8 mouse cellular contexts compared by ENCODE assay signal in genomic region chr2:156841028-156841840, GRCm38 (mm10). TPM values are rescaled to one million over a fixed set of nuclear protein-coding genes. Genes with fewer than 3 reads are reported as not detected.
DNase-seq lines count a peak whose midpoint lies in the region; ATAC-seq and TF ChIP-seq lines count a peak whose summit lies in the region.

No protein-coding gene starts in this region.

- intact Hi-C loops in left cerebral cortex, postnatal 4 days (cut with DNase I) = no loop called here

- WGBS in hindbrain, postnatal 0 days = under 1% methylated on average over 41 of the region's 42 CpGs

- H3K4me1 ChIP-seq in ES-Bruce4 (ENCODE audit: control insufficient read depth, insufficient read depth, low read length) = peaks cover 4% of the 10 kb centered on the region
- peaks cover 19% of the 10 kb centered on the region; the same call in 1 of the 2 replicates for H3K4me1 ChIP-seq in hindbrain, postnatal 0 days (ENCODE audit: insufficient read depth, low read length)

- peak; percentile 67 to 73 for DNase-seq in adrenal gland, postnatal 36 days
- peak; percentile 49 to 53 for DNase-seq in frontal cortex, postnatal 36 days (ENCODE audit: low spot score in 2 of 2)
- peak; percentile 63 for DNase-seq in hindbrain, postnatal 0 days (ENCODE audit: low spot score)
- peak; percentile 60 for DNase-seq in left cerebral cortex, postnatal 4 days
- peak; percentile 83 for DNase-seq in mesoderm, embryonic 11.5 days (ENCODE audit: low read depth, low spot score)
- peak; percentile 47 for DNase-seq in right cerebral cortex, postnatal 4 days
- DNase-seq in cerebellum, adult 11 months = no peak

- peaks cover 13% of the 10 kb centered on the region for H3K36me3 ChIP-seq in ES-Bruce4 (ENCODE audit: control insufficient read depth, insufficient read depth, low read length, poor library complexity, severe bottlenecking)
- H3K36me3 ChIP-seq in hindbrain, postnatal 0 days (ENCODE audit: insufficient read depth, low read length) = no peaks in the 10 kb centered on the region

- H3K27me3 ChIP-seq in ES-Bruce4 (ENCODE audit: control insufficient read depth, insufficient read depth, low read length, poor library complexity, severe bottlenecking) = no peaks in the 10 kb centered on the region
- H3K27me3 ChIP-seq in hindbrain, postnatal 0 days (ENCODE audit: insufficient read depth, low read length) = no peaks in the 10 kb centered on the region

- H3K4me2 ChIP-seq in hindbrain, postnatal 0 days (ENCODE audit: low read depth, low read length) = peak overlapping the region; percentile 77

- no peak for TF ChIP-seq POLR2A in ES-Bruce4 (IDR thresholded peaks at IDR 0.05; ENCODE audit: insufficient read depth, low read length)

- no peak for TF ChIP-seq EP300 in ES-Bruce4 (IDR thresholded peaks at IDR 0.05; ENCODE audit: insufficient read depth, low read depth, low read length)

- H3K4me3 ChIP-seq in ES-Bruce4 (ENCODE audit: low read depth, low read length) = peak overlapping the region; percentile 69
- peak overlapping the region; percentile 58 for H3K4me3 ChIP-seq in hindbrain, postnatal 0 days (ENCODE audit: low read length)

- no peaks in the 10 kb centered on the region for H3K9me3 ChIP-seq in ES-Bruce4 (replicated peaks; ENCODE audit: control insufficient read depth, insufficient read depth, low read length, poor library complexity, severe bottlenecking)
- no peaks in the 10 kb centered on the region for H3K9me3 ChIP-seq in hindbrain, postnatal 0 days (ENCODE audit: low read length)

- ATAC-seq in hindbrain, postnatal 0 days = peak; percentile 44

- no peak for TF ChIP-seq CTCF in ES-Bruce4 (IDR thresholded peaks at IDR 0.05; ENCODE audit: low read depth, low read length)
- TF ChIP-seq CTCF in hindbrain, postnatal 0 days (IDR thresholded peaks at IDR 0.05; ENCODE audit: low read depth) = no peak

- H3K27ac ChIP-seq in ES-Bruce4 (ENCODE audit: insufficient read depth, low read length) = peak overlapping the region; percentile 93
- H3K27ac ChIP-seq in hindbrain, postnatal 0 days = peak overlapping the region; percentile 73; the same call in 1 of the 2 replicates

- H3K9ac ChIP-seq in ES-Bruce4 (ENCODE audit: low read depth, poor library complexity, severe bottlenecking) = peak overlapping the region; percentile 90
- peak overlapping the region; percentile 47; the same call in 1 of the 2 replicates for H3K9ac ChIP-seq in hindbrain, postnatal 0 days (replicated peaks; ENCODE audit: low read length)

RNA-seq across cellular contexts. Expression of gene Tgif2, which starts 1.4 kb away (rescaled TPM):
- 32.9 and 33.8 TPM in 2 replicates for polyA plus RNA-seq in ES-Bruce4 (2011; ENCODE audit: insufficient read depth, insufficient read length, low read depth, missing spikeins)
- total RNA-seq in adrenal gland, postnatal 36 days (2021) = 1 to 10 TPM; 3.9 to 4.4 TPM
- total RNA-seq in hindbrain, postnatal 0 days (2014; rRNA removed) = 18.2 and 26.6 TPM in 2 replicates
- polyA plus RNA-seq in hindbrain, postnatal 0 days (2015; fragmentation: Nextera tagmentation; extraction: Ambion mirVana) = 12.6 and 14.4 TPM in 2 replicates
- total RNA-seq in left cerebral cortex, postnatal 4 days (2021) = 1 to 10 TPM; 5.7 to 6.0 TPM

RNA-seq across cellular contexts. Expression of gene 4930518I15Rik, which starts 16.5 kb away (rescaled TPM):
- 2.3 and 3.3 TPM in 2 replicates for polyA plus RNA-seq in ES-Bruce4 (2011; ENCODE audit: insufficient read depth, insufficient read length, low read depth, missing spikeins)
- 1 to 10 TPM; 1.4 to 3.2 TPM for total RNA-seq in adrenal gland, postnatal 36 days (2021)
- total RNA-seq in hindbrain, postnatal 0 days (2014; rRNA removed) = 1.7 and 4.4 TPM in 2 replicates
- 3.6 and 3.8 TPM in 2 replicates for polyA plus RNA-seq in hindbrain, postnatal 0 days (2015; fragmentation: Nextera tagmentation; extraction: Ambion mirVana)
- total RNA-seq in left cerebral cortex, postnatal 4 days (2021) = 1 to 10 TPM; 3.9 to 4.9 TPM

RNA-seq across cellular contexts. Expression of gene Rab5if, which starts 21.7 kb away (rescaled TPM):
- 92.7 and 98.2 TPM in 2 replicates for polyA plus RNA-seq in ES-Bruce4 (2011; ENCODE audit: insufficient read depth, insufficient read length, low read depth, missing spikeins)
- 100 to 1,000 TPM; 244 to 346 TPM for total RNA-seq in adrenal gland, postnatal 36 days (2021)
- 131 and 135 TPM in 2 replicates for total RNA-seq in hindbrain, postnatal 0 days (2014; rRNA removed)
- 158 and 160 TPM in 2 replicates for polyA plus RNA-seq in hindbrain, postnatal 0 days (2015; fragmentation: Nextera tagmentation; extraction: Ambion mirVana)
- 100 to 1,000 TPM; 104 to 105 TPM for total RNA-seq in left cerebral cortex, postnatal 4 days (2021)

RNA-seq across cellular contexts. Expression of gene Sla2, which starts 45.8 kb away (rescaled TPM):
- polyA plus RNA-seq in ES-Bruce4 (2011; ENCODE audit: insufficient read depth, insufficient read length, low read depth, missing spikeins) = not detected in 2 replicates
- not detected for total RNA-seq in adrenal gland, postnatal 36 days (2021)
- total RNA-seq in hindbrain, postnatal 0 days (2014; rRNA removed) = 0.68 TPM in 1 of 2 replicates, not detected in the other
- 0.13 and 0.15 TPM in 2 replicates for polyA plus RNA-seq in hindbrain, postnatal 0 days (2015; fragmentation: Nextera tagmentation; extraction: Ambion mirVana)
- under 1 TPM in 1 of 2 experiments, not detected in 1; 0.12 TPM for total RNA-seq in left cerebral cortex, postnatal 4 days (2021)
